Mouse (Mus musculus): ENCODE data around the gene Fuca2. TPM values are rescaled to one million over a fixed set of nuclear protein-coding genes. Genes with fewer than 3 reads are reported as not detected.
"Not testable (repeated sequence)": the region's sequence is repeated elsewhere in the genome, so short reads cannot be mapped to it uniquely, and the experiment has no call there.

Gene Fuca2
- total RNA-seq (2022) = 10 to 100 TPM; 12.2 to 15.0 (median 13.2) TPM

GRCm38 (mm10) chr10:13499331-13499730, at the start of gene Fuca2:
Gene Fuca2, plus strand, starts transcription at chr10:13499540.
- DNase-seq (ENCODE audit: low spot score in 2 of 2) = no peak

GRCm38 (mm10) chr10:13451640-13452039, 47.7 kb upstream of the Fuca2 start:
- DNase-seq (ENCODE audit: low spot score in 2 of 2) = no peak

- DNase-seq (ENCODE audit: low spot score in 2 of 2) = no peak
These were observed 45.9 kb upstream of the Fuca2 start for GRCm38 (mm10) chr10:13453200-13453990.

- DNase-seq (ENCODE audit: low spot score in 2 of 2) = not testable (repeated sequence)
These were observed 35.0 kb upstream of the Fuca2 start for GRCm38 (mm10) chr10:13464295-13464694.

- no peak for DNase-seq (ENCODE audit: low spot score in 2 of 2)
These were observed 32.4 kb upstream of the Fuca2 start for GRCm38 (mm10) chr10:13466925-13467324.

- DNase-seq (ENCODE audit: low spot score in 2 of 2) = not testable (repeated sequence)
These were observed 31.3 kb upstream of the Fuca2 start for GRCm38 (mm10) chr10:13468025-13468529.

GRCm38 (mm10) chr10:13470236-13470635, 29.1 kb upstream of the Fuca2 start:
- DNase-seq (ENCODE audit: low spot score in 2 of 2) = no peak

GRCm38 (mm10) chr10:13473287-13473832, 26.0 kb upstream of the Fuca2 start:
- no peak for DNase-seq (ENCODE audit: low spot score in 2 of 2)

GRCm38 (mm10) chr10:13473833-13474567, 25.3 kb upstream of the Fuca2 start, which contains the start of gene Phactr2:
Gene Phactr2, minus strand, starts transcription at chr10:13474412.
- DNase-seq (ENCODE audit: low spot score in 2 of 2) = no peak

- no peak for DNase-seq (ENCODE audit: low spot score in 2 of 2)
These were observed 24.8 kb upstream of the Fuca2 start for GRCm38 (mm10) chr10:13474568-13474955.

GRCm38 (mm10) chr10:13475121-13475520, 24.2 kb upstream of the Fuca2 start:
- DNase-seq (ENCODE audit: low spot score in 2 of 2) = no peak

- DNase-seq (ENCODE audit: low spot score in 2 of 2) = no peak
These were observed 20.0 kb upstream of the Fuca2 start for GRCm38 (mm10) chr10:13479341-13479740.

- no peak for DNase-seq (ENCODE audit: low spot score in 2 of 2)
These were observed 13.4 kb upstream of the Fuca2 start for GRCm38 (mm10) chr10:13485958-13486357.

GRCm38 (mm10) chr10:13489671-13490070, 9.7 kb upstream of the Fuca2 start:
- DNase-seq (ENCODE audit: low spot score in 2 of 2) = no peak

GRCm38 (mm10) chr10:13493978-13494686, 5.2 kb upstream of the Fuca2 start:
- no peak for DNase-seq (ENCODE audit: low spot score in 2 of 2)

GRCm38 (mm10) chr10:13496315-13496714, 3.0 kb upstream of the Fuca2 start:
- DNase-seq (ENCODE audit: low spot score in 2 of 2) = no peak

GRCm38 (mm10) chr10:13500473-13500872, 1.1 kb downstream of the Fuca2 start:
- DNase-seq (ENCODE audit: low spot score in 2 of 2) = no peak

- DNase-seq (ENCODE audit: low spot score in 2 of 2) = peak; percentile 65 to 83
These were observed 1.7 kb downstream of the Fuca2 start for GRCm38 (mm10) chr10:13500938-13501496.

GRCm38 (mm10) chr10:13501533-13501932, 2.2 kb downstream of the Fuca2 start:
- DNase-seq (ENCODE audit: low spot score in 2 of 2) = not testable (repeated sequence)

GRCm38 (mm10) chr10:13502371-13502770, 3.0 kb downstream of the Fuca2 start:
- DNase-seq (ENCODE audit: low spot score in 2 of 2) = no peak

- DNase-seq (ENCODE audit: low spot score in 2 of 2) = no peak
These were observed 22.5 kb downstream of the Fuca2 start for GRCm38 (mm10) chr10:13521857-13522256.

Measured in gastrocnemius, adult 8-10 months (tissue).